Mouse (Mus musculus) embryonic facial prominence, embryonic 12.5 days (tissue): Measurements from ENCODE around the gene Camta1. TPM values are rescaled to one million over a fixed set of nuclear protein-coding genes. Genes with fewer than 3 reads are reported as not detected.

Experiments
- ATAC-seq: fragments of 200-750 bp; cut with Nextera tagmentation; 2 replicates; pipeline ENCODE4 v1.8.0; 2017; ENCODE audit not compliant: insufficient number of reproducible peaks, insufficient read depth, low FRiP score, low TSS enrichment
- H3K27ac ChIP-seq: fragments of 300-500 bp; sonication (generic); 2 replicates; pipeline ENCODE4 v1.5.1; 2016; ENCODE audit warnings: mild to moderate bottlenecking
- H3K27me3 ChIP-seq: fragments of 300-500 bp; sonication (generic); 2 replicates; pipeline ENCODE4 v1.6.1; 2016; ENCODE audit warnings: mild to moderate bottlenecking, moderate library complexity
- H3K36me3 ChIP-seq: fragments of 300-500 bp; sonication (generic); 2 replicates; pipeline ENCODE4 v1.6.1; 2016; ENCODE audit warnings: mild to moderate bottlenecking
- H3K4me1 ChIP-seq: fragments of 300-500 bp; sonication (generic); 2 replicates; pipeline ENCODE4 v1.6.1; 2016
- H3K4me2 ChIP-seq: fragments of 300-500 bp; sonication (generic); replicated peaks from 2 replicates; pipeline ENCODE4 v1.6.1; 2016; ENCODE audit warnings: mild to moderate bottlenecking, moderate library complexity
- H3K4me3 ChIP-seq: fragments of 300-500 bp; sonication (generic); 2 replicates; pipeline ENCODE4 v1.5.1; 2016; ENCODE audit warnings: mild to moderate bottlenecking
- H3K9ac ChIP-seq: fragments of 300-500 bp; sonication (generic); 2 replicates; pipeline ENCODE4 v1.6.1; 2016; ENCODE audit warnings: mild to moderate bottlenecking, moderate library complexity
- H3K9me3 ChIP-seq: fragments of 300-500 bp; sonication (generic); 2 replicates; pipeline ENCODE4 v1.6.1; 2016; ENCODE audit warnings: mild to moderate bottlenecking, moderate library complexity
- WGBS: fragments of 180-500 bp; shearing (Covaris S2); methylation state at CpG from one replicate; pipeline ENCODE4 v1.1.7; 2016; 5-methylcytosine and 5-hydroxymethylcytosine counted together
- polyA plus RNA-seq: library from polyadenylated mRNA; unstranded; fragments of >200 nt; fragmentation: Nextera tagmentation; extraction: Ambion mirVana; gene quantifications from 2 replicates; pipeline ENCODE4 v1.2.1, GENCODE M21; 2016

The Camta1 gene
- polyA plus RNA-seq, 1 experiment from 2014 or later = 115 TPM

DNA sequence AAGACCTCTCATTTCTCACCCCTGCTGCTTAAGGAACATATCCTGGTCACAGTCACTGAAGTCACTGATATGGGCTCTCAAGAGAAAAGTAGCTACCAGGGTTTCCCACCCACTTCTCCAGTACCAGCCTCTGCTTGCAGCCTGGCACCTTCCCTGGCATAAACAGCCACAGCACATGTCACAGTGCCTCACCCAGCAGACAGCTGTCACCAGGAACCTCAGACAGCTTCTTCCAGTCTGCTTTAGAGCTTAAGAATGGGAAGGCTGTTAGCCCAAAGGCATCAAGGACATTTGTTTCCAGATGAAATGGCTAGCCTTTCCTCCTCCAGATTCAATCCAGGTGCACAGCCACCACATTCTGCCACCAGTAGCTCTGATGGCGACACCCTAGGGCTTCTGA lies 697.4 kb downstream of the Camta1 start:
- WGBS = 73% methylated on average over 1 of the region's 1 CpGs
- H3K36me3 ChIP-seq = no peaks in the 10 kb centered on the region
- H3K9ac ChIP-seq = no peak overlapping the region
- H3K4me3 ChIP-seq = no peak overlapping the region
- H3K4me1 ChIP-seq = no peaks in the 10 kb centered on the region
- no peak overlapping the region for H3K4me2 ChIP-seq
- H3K27ac ChIP-seq = no peak overlapping the region
- H3K27me3 ChIP-seq = 0 out of 2 replicates have a peak, but pooled peaks cover 8% of the 10 kb centered on the region
- no peak for ATAC-seq
- H3K9me3 ChIP-seq = no peaks in the 10 kb centered on the region

DNA sequence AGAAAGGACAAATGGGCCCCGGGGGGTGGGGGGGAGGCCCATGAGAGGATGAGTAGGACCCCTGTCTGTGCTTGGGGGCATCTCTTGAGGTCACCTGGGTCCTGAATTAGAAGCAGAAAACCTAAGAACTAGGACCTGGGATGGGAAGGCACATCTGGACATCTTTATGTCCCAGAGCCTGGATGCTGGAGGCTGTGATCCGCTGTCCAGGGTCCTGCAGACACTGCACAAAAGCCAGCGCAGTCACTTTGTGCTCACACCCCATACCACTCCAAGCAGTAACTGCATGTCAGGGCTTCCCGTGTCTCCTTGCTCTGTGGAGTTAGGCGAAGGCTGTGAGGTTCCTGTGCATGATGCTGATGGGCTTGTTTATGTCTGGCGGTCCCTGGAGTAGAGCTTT lies 699.8 kb downstream of the Camta1 start:
- 0 out of 2 replicates have a peak, but pooled peaks cover 8% of the 10 kb centered on the region for H3K27me3 ChIP-seq
- no peak overlapping the region for H3K27ac ChIP-seq
- H3K4me1 ChIP-seq = no peaks in the 10 kb centered on the region
- H3K4me2 ChIP-seq = no peak overlapping the region
- H3K9me3 ChIP-seq = no peaks in the 10 kb centered on the region
- no peaks in the 10 kb centered on the region for H3K36me3 ChIP-seq
- no peak for ATAC-seq
- no peak overlapping the region for H3K4me3 ChIP-seq
- 39% methylated on average over 6 of the region's 6 CpGs for WGBS
- no peak overlapping the region for H3K9ac ChIP-seq

DNA sequence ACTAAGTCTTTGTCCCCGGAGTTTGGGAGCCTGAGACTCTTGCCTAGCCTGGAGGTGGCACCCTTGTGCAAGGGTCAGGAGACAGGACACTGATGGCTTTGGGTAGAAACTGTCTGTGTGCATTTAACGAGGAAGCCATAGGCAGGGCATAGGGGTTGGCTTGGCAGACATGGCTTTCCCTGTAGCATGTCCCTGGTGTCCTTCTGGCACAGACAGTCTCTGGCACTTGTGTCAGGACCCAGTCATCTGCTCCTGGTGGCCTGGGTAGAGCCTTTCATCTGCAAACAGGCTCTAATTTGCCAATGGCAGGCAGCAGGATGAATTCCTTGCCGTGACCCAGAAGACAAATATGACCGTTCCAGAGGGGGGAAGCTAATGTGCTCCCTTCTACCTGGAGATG lies 700.7 kb downstream of the Camta1 start:
- Histone ChIP-seq H3K27ac (no peak overlapping the region), H3K4me3 (no peak overlapping the region), H3K27me3 (0 out of 2 replicates have a peak, but pooled peaks cover 3% of the 10 kb centered on the region), H3K9me3 (no peaks in the 10 kb centered on the region), H3K9ac (no peak overlapping the region), H3K4me1 (no peaks in the 10 kb centered on the region), H3K4me2 (no peak overlapping the region), H3K36me3 (no peaks in the 10 kb centered on the region)
- no peak for ATAC-seq
- WGBS = 71% methylated on average over 4 of the region's 4 CpGs

DNA sequence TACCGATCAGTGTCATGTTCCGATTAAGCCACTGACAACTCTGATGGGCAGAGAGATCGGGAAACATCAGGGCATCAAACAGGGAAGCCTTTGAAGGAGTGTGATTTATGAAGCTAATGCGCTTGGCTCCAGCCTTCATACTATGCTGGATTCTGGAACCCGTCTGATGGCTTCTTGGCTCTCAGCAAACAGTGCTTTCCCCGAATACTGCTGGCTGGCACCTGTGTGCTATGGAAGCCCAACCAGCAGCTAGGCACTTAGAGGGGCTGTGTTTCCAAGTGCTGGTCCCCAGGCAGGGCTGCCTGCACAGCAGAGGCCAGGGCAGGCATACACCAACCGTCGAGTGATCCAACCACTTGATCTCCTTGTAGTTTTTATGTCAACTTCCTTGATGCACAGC lies 701.2 kb downstream of the Camta1 start:
- WGBS = 76% methylated on average over 8 of the region's 8 CpGs
- H3K27ac ChIP-seq = no peak overlapping the region
- no peaks in the 10 kb centered on the region for H3K36me3 ChIP-seq
- no peaks in the 10 kb centered on the region for H3K27me3 ChIP-seq
- no peak overlapping the region for H3K4me3 ChIP-seq
- no peak for ATAC-seq
- H3K4me1 ChIP-seq = no peaks in the 10 kb centered on the region
- H3K9ac ChIP-seq = no peak overlapping the region
- H3K9me3 ChIP-seq = no peaks in the 10 kb centered on the region
- no peak overlapping the region for H3K4me2 ChIP-seq

DNA sequence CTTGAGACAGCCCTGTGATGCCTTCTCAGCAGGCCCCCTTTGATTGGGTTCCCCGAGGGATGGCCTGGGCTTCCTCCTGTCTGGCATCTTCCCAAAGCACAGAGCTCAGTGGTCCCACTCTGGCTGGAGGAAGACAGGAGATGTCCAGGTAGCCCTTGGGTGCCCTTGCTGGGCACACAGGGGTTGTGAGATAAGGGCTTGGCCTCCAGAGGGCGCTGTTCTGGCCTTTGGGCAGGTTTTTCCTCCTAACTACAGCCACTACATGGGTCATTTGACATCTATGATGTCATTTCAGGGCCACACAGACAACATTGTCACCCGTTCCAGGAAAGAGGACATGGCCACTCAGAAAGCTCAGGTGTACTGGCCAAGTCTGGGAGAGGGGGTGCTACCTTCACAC lies 703.4 kb downstream of the Camta1 start:
- Histone ChIP-seq H3K27ac (no peak overlapping the region), H3K36me3 (no peaks in the 10 kb centered on the region), H3K9ac (no peak overlapping the region), H3K9me3 (no peaks in the 10 kb centered on the region), H3K4me2 (no peak overlapping the region), H3K4me3 (no peak overlapping the region), H3K4me1 (no peaks in the 10 kb centered on the region), H3K27me3 (no peaks in the 10 kb centered on the region)
- no peak for ATAC-seq
- WGBS = 53% methylated on average over 3 of the region's 3 CpGs

DNA sequence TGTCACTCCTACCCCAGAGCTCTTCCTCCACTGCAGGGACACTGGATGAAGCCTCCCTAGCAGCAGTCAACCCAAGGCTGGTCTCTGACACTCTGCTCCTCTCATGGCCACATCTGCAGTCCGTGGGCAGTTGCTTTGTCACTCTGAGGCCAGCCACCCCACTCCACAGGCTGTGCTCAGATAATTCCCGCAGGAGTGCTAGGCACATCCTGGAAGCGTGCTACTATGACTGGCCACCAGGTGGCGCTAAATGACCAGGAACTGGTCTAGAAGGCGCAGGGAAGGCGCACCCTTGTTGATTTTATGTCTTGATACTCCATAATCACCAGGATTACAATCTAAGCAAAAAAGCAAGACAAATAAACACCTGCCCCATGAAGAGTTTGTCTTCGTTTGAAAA lies 704.8 kb downstream of the Camta1 start:
- H3K9ac ChIP-seq = no peak overlapping the region
- no peak overlapping the region for H3K4me2 ChIP-seq
- no peaks in the 10 kb centered on the region for H3K36me3 ChIP-seq
- H3K9me3 ChIP-seq = no peaks in the 10 kb centered on the region
- H3K4me1 ChIP-seq = no peaks in the 10 kb centered on the region
- 2% methylated on average over 7 of the region's 7 CpGs for WGBS
- no peak overlapping the region for H3K4me3 ChIP-seq
- H3K27ac ChIP-seq = no peak overlapping the region
- no peak; the same call in 1 of the 2 replicates for ATAC-seq
- H3K27me3 ChIP-seq = no peaks in the 10 kb centered on the region

DNA sequence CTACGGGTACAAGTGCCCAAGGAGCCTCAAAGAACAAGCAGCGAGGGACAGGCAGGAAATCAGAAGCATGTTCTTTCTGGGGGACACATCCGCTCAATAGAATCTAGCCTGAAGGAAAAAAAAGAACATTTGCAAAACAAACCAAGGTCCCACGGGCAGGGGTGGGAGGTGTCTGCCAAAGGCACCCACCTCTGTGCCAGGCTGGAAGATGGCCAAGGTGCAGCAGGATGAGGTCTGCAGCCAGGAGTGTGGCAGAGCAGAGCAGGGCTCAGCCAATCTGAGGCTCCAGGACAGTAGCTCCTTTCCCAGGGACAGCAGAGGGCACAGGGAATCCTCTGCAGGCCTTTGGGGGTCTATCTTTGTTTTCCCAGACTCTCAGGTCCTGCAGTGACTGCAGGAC lies 706.1 kb downstream of the Camta1 start:
- Histone ChIP-seq H3K36me3 (no peaks in the 10 kb centered on the region), H3K9ac (no peak overlapping the region), H3K4me1 (no peaks in the 10 kb centered on the region), H3K4me3 (no peak overlapping the region), H3K27me3 (no peaks in the 10 kb centered on the region), H3K27ac (no peak overlapping the region), H3K4me2 (no peak overlapping the region), H3K9me3 (no peaks in the 10 kb centered on the region)
- no peak for ATAC-seq
- 66% methylated on average over 4 of the region's 4 CpGs for WGBS

DNA sequence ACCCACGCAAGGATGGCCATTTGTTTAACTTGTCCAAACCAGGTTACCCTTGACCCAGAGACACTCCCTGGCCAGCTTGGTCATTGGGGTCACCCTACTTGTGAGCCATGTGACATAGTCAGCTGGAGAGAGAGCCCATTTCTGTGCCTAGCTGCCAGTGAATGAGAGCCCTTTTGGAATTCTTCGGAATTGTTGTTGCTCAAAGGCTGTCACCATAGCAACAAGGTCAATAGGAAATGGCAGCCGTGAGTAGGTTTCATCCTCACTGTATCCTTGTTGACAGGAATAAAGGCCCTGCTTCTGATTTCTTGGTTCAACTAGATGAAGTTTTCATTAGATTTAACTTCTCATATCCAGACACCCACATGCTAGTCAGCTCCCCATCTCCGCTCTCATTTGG lies 707.4 kb downstream of the Camta1 start:
- Histone ChIP-seq H3K36me3 (no peaks in the 10 kb centered on the region), H3K4me1 (no peaks in the 10 kb centered on the region), H3K4me2 (no peak overlapping the region), H3K27me3 (0 out of 2 replicates have a peak, but pooled peaks cover under 1% of the 10 kb centered on the region), H3K4me3 (no peak overlapping the region), H3K27ac (no peak overlapping the region), H3K9me3 (no peaks in the 10 kb centered on the region), H3K9ac (no peak overlapping the region)
- WGBS = 53% methylated on average over 4 of the region's 4 CpGs
- ATAC-seq = no peak

DNA sequence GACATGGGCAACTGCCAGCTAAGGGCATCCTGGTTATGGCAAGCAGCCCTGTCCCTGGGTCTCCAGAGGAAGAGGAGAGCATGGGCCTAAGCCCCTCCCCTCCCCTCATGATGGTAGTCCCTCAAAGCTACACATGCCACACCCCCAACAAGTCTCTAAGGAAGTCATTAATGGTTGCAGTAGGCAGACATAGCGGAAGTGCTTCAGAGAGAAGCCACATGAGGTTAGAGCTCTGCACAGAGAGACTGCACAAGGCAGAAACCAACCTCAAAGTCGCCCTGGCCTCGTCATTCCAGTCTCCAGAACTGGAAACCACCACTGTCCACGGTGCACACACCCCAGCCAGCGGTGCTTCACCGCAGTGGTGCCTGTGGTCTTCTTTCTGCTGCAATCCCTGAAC lies 709.7 kb downstream of the Camta1 start:
- H3K9ac ChIP-seq = no peak overlapping the region
- no peaks in the 10 kb centered on the region for H3K9me3 ChIP-seq
- no peak overlapping the region for H3K4me3 ChIP-seq
- H3K27me3 ChIP-seq = 0 out of 2 replicates have a peak, but pooled peaks cover 3% of the 10 kb centered on the region
- WGBS = 70% methylated on average over 6 of the region's 6 CpGs
- no peaks in the 10 kb centered on the region for H3K4me1 ChIP-seq
- H3K36me3 ChIP-seq = no peaks in the 10 kb centered on the region
- no peak overlapping the region for H3K4me2 ChIP-seq
- no peak overlapping the region for H3K27ac ChIP-seq
- no peak for ATAC-seq

DNA sequence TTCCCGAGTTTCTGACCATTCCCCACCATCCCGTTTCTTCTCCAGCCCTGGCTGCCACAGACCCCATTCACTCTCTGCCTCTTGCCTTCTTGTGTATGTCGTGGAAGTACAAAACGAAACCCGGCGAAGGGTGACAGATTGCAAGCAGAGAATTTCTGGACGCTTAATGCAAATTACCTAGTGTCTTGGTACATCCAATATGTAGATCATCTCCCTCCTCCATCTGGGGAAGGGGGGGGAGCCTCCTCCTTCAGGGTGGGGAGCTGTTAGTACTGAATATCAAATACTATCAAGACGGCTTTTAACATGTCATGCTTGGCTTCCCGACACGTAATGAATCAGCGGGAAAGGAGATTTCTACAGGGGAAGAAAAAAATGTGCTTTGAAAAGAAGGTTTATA lies 710.8 kb downstream of the Camta1 start:
- no peaks in the 10 kb centered on the region for H3K36me3 ChIP-seq
- H3K27me3 ChIP-seq = 0 out of 2 replicates have a peak, but pooled peaks cover 3% of the 10 kb centered on the region
- 85% methylated on average over 11 of the region's 11 CpGs for WGBS
- H3K9ac ChIP-seq = no peak overlapping the region
- H3K4me3 ChIP-seq = no peak overlapping the region
- H3K9me3 ChIP-seq = no peaks in the 10 kb centered on the region
- no peaks in the 10 kb centered on the region for H3K4me1 ChIP-seq
- no peak for ATAC-seq
- H3K27ac ChIP-seq = no peak overlapping the region
- H3K4me2 ChIP-seq = no peak overlapping the region

DNA sequence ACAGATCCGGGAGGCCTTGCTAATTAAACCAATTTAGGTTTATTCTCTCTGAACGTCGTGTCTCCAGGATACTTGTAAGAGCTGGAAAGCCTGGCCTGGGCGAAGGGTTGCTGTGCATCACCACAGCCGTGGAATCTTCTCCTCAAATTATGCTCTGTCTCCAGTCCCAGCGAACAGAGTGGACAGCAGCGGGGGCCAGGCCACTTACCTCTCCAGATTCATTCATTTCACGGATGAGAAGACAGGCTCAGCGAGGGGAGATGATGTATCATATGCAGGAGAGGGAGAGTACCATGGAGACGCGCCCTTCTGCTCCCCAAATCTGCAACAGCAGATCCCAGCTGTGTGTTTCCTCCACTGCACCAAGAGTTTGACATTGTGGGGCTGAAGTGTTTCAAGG lies 711.6 kb downstream of the Camta1 start:
- H3K4me2 ChIP-seq = no peak overlapping the region
- no peaks in the 10 kb centered on the region for H3K9me3 ChIP-seq
- H3K36me3 ChIP-seq = no peaks in the 10 kb centered on the region
- H3K4me3 ChIP-seq = no peak overlapping the region
- H3K4me1 ChIP-seq = no peaks in the 10 kb centered on the region
- 68% methylated on average over 11 of the region's 11 CpGs for WGBS
- 0 out of 2 replicates have a peak, but pooled peaks cover 3% of the 10 kb centered on the region for H3K27me3 ChIP-seq
- H3K27ac ChIP-seq = no peak overlapping the region
- H3K9ac ChIP-seq = no peak overlapping the region
- no peak for ATAC-seq

DNA sequence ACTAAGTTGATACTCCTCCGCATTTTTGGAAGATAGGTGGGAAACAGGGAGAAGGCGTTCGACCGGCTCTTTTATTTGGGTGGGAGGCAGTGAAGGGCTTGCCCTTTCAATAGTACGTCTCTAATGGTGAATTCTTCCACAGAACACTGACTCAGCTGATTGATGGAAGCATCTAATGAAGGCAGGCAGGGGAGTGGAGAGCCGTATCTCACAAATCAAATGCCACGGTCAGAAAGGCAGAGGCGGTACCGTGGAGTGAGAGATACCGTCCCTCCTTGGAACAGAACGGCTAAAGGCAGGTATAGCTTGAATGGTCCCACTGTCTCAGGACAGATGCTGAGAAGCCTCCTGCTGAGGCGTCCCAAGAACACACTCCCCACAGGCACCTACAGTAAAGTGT lies 714.1 kb downstream of the Camta1 start:
- H3K9ac ChIP-seq = no peak overlapping the region
- H3K36me3 ChIP-seq = no peaks in the 10 kb centered on the region
- WGBS = 35% methylated on average over 12 of the region's 12 CpGs

DNA sequence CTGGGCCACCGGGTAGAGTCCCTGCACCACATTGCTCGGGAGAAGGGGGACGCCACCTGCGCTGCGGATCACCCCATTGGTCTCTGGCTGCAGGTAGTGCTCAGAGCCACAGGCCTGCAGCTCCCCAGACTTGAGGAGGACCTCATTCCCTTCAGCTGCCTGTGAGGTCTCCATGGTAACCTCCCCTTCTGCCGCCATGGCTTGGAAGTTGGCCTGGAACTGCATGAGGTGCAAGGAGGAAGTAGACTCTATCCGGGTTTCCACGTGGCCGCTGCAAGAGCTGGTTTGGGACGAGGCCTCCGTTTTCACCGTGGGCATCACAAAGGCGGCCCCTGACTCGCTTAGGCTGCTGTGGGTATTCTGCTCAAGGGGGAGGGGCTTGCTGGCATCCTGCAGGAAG lies 717.6 kb downstream of the Camta1 start:
- 84% methylated on average over 14 of the region's 14 CpGs for WGBS

More for the DNA sequence above, 714.1 kb downstream of the Camta1 start:
- Histone ChIP-seq H3K4me2 (no peak overlapping the region), H3K4me1 (no peaks in the 10 kb centered on the region), H3K27me3 (0 out of 2 replicates have a peak, but pooled peaks cover 3% of the 10 kb centered on the region), H3K27ac (no peak overlapping the region), H3K4me3 (no peak overlapping the region), H3K9me3 (no peaks in the 10 kb centered on the region)
- no peak for ATAC-seq

More for the DNA sequence above, 717.6 kb downstream of the Camta1 start:
- no peaks in the 10 kb centered on the region for H3K9me3 ChIP-seq
- no peak overlapping the region for H3K9ac ChIP-seq
- peaks cover 17% of the 10 kb centered on the region for H3K4me1 ChIP-seq
- H3K4me3 ChIP-seq = no peak overlapping the region
- H3K27me3 ChIP-seq = peaks cover 21% of the 10 kb centered on the region
- no peak overlapping the region for H3K27ac ChIP-seq
- no peak overlapping the region for H3K4me2 ChIP-seq
- ATAC-seq = no peak
- H3K36me3 ChIP-seq = no peaks in the 10 kb centered on the region
